Mouse (Mus musculus): ENCODE data around the gene Vps37c.

DNA sequence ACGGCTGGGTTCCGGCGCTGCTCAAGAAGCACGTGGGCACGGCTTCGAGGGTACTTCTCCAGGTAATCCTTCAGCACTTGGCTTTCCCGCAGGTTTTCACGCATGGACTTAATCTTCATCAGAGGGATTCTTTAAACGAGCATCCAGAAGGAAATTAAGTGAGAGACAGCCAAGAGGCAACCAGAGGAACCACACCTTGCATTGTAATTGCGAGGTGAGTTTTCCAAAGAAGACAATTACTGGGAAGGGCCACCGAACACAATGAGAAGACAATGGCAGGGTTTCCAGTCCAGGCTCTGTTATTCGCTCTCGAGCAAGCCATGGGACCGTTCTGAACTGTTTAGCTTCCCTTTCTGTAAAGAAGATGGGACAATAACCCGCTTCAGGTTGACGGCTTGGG is 11.9 kb upstream of the Vps37c start:
- TF ChIP-seq POLR2A (IDR thresholded peaks at IDR 0.05; ENCODE audit: low read depth, low read length) (no peak), CTCF (conservative IDR thresholded peaks at IDR 0.05; ENCODE audit: insufficient read depth, insufficient read length, low read depth, low read length) (no peak)
